Mouse (Mus musculus) hindbrain, embryonic 10.5 days (tissue): Measurements from ENCODE around the gene Dxo. TPM values are rescaled to one million over a fixed set of nuclear protein-coding genes. Genes with fewer than 3 reads are reported as not detected.
"Not testable (repeated sequence)": the region's sequence is repeated elsewhere in the genome, so short reads cannot be mapped to it uniquely, and the experiment has no call there.

Experiments
- DNase-seq: peaks from one replicate; pipeline ENCODE4 v3.0.0-alpha.2; 2017; ENCODE audit warnings: low spot score
- H3K27ac ChIP-seq: fragments of 300-500 bp; sonication (generic); 2 replicates; pipeline ENCODE4 v1.5.1; 2016; ENCODE audit warnings: mild to moderate bottlenecking, moderate library complexity
- H3K27me3 ChIP-seq: fragments of 300-500 bp; sonication (generic); 2 replicates; pipeline ENCODE4 v1.6.1; 2016; ENCODE audit warnings: mild to moderate bottlenecking; ENCODE audit not compliant: poor library complexity, insufficient read depth, severe bottlenecking
- H3K36me3 ChIP-seq: fragments of 300-500 bp; sonication (generic); 2 replicates; pipeline ENCODE4 v1.6.1; 2016; ENCODE audit warnings: mild to moderate bottlenecking, moderate library complexity
- H3K4me1 ChIP-seq: fragments of 300-500 bp; sonication (generic); replicated peaks from 2 replicates; pipeline ENCODE4 v1.6.1; 2016; ENCODE audit warnings: mild to moderate bottlenecking
- H3K4me3 ChIP-seq: fragments of 300-500 bp; sonication (generic); 2 replicates; pipeline ENCODE4 v1.5.1; 2016; ENCODE audit warnings: mild to moderate bottlenecking, moderate library complexity
- H3K9me3 ChIP-seq: fragments of 300-500 bp; sonication (generic); 2 replicates; pipeline ENCODE4 v1.6.1; 2016; ENCODE audit warnings: mild to moderate bottlenecking, moderate library complexity
- WGBS: fragments of 180-500 bp; shearing (Covaris S2); methylation state at CpG from one replicate; pipeline ENCODE4 v1.1.7; 2016; 5-methylcytosine and 5-hydroxymethylcytosine counted together
- polyA plus RNA-seq: library from polyadenylated mRNA; unstranded; fragments of >200 nt; fragmentation: Nextera tagmentation; extraction: Ambion mirVana; gene quantifications from 2 replicates; pipeline ENCODE4 v1.2.1, GENCODE M21; 2016

Dxo gene
- 83.2 and 83.7 TPM in 2 replicates for polyA plus RNA-seq

DNA sequence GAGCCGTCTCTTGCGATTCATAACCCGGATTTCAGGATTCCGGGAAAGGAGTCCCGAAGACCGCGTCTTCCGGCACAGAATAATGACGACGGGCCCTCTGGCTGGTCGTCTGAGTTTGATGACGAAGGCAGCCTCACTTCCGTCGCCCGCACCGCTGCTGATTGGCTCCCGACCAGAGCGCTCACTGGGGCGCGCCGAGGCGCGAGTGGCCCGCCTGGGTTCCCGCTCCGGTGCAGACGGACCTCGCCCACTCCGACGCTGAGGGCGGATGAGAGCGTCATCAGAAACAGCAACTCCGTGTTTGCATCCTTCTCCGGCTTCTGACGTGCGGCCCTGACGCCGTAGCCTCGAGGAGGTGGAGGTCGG is at the start of gene Dxo, which contains the start of gene Stk19:
Gene Dxo (plus strand): TSS at position 164 of the 366 bp plus-strand sequence.
Gene Stk19 (minus strand): TSS at position 90 of the 366 bp plus-strand sequence.
- peak; percentile 97 for DNase-seq
- Histone ChIP-seq H3K36me3 (peaks cover 68% of the 10 kb centered on the region), H3K27ac (peak within 1 kb of the TSS; percentile 87), H3K4me1 (peaks cover 32% of the 10 kb centered on the region), H3K9me3 (no peaks in the 10 kb centered on the region), H3K27me3 (no peaks in the 10 kb centered on the region), H3K4me3 (peak within 1 kb of the TSS; percentile 86)
- WGBS, result under 1% methylated on average over 40 of the region's 40 CpGs

DNA sequence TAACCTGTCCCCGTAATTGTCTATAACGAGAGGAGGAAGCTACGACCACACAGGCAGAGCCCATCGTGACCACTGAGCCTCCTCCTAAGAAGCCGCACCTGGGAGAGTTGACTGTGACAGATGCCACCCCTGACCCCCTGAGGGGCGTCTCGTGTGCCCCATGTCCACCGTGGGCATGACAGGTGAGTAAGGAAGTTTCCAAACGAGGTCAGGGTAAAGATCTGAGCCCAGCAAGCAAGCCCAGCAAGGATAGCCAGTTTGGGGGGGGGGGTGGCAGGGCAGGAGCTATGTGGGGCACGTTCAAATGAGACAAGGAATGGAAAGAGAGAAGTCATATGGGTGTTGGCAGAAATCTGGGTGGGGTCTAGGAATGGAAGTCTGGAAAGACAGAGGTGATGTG is 41.8 kb upstream of the Dxo start:
- no peaks in the 10 kb centered on the region for H3K4me1 ChIP-seq
- no peak overlapping the region for H3K27ac ChIP-seq
- no peaks in the 10 kb centered on the region for H3K27me3 ChIP-seq
- peaks cover 12% of the 10 kb centered on the region for H3K9me3 ChIP-seq
- 92% methylated on average over 10 of the region's 10 CpGs for WGBS
- DNase-seq, result no peak
- H3K4me3 ChIP-seq, result no peak overlapping the region
- H3K36me3 ChIP-seq, result no peaks in the 10 kb centered on the region

DNA sequence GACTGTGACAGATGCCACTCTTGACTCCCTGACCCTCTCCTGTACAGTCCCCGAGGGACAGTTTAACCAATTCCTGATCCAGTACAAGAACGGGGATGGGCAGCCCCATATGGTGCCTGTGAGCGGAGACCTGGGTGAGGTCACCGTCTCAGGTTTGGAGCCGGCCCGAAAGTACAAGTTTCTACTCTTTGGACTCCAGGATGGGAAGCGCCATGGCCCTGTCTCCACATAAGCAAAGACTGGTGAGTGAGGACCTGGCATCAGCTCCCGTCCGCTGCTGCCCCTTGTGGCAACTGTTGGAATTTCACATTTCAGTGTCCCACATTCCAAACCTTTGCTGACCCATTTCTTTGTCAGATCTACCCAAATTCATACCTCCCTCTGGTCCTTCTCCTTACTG is 41.2 kb upstream of the Dxo start:
- H3K27me3 ChIP-seq, result no peaks in the 10 kb centered on the region
- peaks cover 9% of the 10 kb centered on the region; the same call in 1 of the 2 replicates for H3K9me3 ChIP-seq
- H3K4me1 ChIP-seq, result no peaks in the 10 kb centered on the region
- H3K4me3 ChIP-seq, result no peak overlapping the region
- whole genome bisulfite sequencing, result 64% methylated on average over 9 of the region's 9 CpGs
- no peaks in the 10 kb centered on the region for H3K36me3 ChIP-seq
- no peak overlapping the region for H3K27ac ChIP-seq
- DNase-seq, result peak; percentile 27

DNA sequence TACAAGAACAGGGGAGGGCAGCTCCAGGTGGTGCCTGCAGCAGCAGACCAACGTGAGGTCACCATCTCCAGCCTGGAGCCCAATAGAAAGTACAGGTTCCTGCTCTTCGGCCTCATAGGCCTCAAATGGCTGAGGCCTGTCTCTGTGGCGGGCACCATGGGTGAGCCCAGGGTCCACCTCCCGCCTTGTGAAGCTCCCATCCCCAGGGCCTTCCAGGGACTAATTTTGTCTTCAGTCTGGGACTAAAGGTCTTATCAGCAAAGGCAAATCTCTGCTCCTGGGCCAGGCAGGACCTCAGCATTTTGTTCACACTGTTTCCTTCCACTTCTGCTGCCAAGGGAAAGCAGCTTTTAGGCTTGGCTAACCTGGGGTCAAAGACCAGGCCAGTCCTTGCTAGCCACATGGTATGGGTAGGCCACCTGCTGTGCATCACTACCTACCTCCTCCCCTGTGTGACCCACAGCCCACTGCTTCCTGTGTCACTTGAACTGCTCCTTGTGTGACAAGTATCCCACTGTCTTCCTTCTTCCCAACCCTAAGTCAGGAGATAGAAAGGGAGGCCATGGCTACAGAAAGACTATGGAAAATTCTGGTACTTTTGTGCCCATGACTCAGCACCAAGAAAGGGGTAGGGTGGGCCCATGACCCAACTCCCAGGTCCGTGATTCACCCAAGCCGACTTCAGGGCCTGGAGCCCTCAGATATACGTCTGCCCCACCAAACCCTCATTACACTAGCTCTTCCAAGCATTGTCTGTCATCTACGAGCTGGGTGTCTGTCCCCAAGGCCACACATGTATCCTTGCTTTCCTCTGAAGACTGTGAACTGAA is 40.3 kb upstream of the Dxo start:
- H3K4me3 ChIP-seq, result no peak overlapping the region
- H3K9me3 ChIP-seq, result peaks cover 9% of the 10 kb centered on the region; the same call in 1 of the 2 replicates
- H3K4me1 ChIP-seq, result no peaks in the 10 kb centered on the region
- DNase-seq, result no peak
- 86% methylated on average over 8 of the region's 8 CpGs for WGBS
- H3K27me3 ChIP-seq, result no peaks in the 10 kb centered on the region
- H3K27ac ChIP-seq, result no peak overlapping the region
- no peaks in the 10 kb centered on the region for H3K36me3 ChIP-seq

DNA sequence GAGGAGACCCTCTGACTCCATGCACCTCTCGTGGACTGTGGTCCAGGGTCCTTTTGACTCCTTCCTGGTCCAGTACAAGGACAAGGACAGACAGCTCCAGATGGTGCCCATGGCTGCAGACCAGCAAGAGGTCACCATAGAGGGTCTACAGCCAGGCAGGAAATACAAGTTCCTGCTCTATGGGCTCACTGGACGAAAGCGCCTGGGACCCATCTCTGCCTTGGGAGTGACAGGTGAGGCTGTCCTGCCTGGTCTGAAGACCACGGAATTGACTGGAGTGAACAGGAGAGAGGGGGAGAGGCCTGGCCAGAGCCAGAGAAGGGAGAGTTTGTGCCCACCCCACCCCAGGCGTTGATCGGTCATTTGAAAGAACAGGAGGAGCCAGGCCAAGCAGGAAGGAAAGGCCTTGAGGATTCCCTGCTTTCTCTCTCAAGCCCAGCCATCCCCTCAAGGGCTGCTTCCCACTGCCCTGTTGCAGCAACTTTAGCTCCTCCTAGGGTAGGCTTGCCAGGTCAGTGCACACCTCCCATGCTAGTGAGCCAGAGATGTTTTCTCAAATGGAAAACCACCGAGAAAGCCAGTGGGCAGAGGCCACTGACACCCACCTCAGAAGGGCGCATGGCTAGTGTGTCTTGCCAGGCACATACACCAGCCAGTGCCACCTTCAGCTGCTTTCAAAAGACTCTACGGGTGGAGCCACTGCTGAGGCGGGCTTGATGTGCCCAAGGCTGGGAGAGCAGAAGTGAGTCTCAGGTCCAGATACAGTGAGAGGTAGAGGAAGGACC is 39.4 kb upstream of the Dxo start:
- H3K4me1 ChIP-seq, H3K27ac ChIP-seq, DNase-seq, H3K27me3 ChIP-seq, H3K9me3 ChIP-seq, H3K36me3 ChIP-seq, H3K4me3 ChIP-seq: not testable (repeated sequence)
- WGBS, result 88% methylated on average over 10 of the region's 10 CpGs

DNA sequence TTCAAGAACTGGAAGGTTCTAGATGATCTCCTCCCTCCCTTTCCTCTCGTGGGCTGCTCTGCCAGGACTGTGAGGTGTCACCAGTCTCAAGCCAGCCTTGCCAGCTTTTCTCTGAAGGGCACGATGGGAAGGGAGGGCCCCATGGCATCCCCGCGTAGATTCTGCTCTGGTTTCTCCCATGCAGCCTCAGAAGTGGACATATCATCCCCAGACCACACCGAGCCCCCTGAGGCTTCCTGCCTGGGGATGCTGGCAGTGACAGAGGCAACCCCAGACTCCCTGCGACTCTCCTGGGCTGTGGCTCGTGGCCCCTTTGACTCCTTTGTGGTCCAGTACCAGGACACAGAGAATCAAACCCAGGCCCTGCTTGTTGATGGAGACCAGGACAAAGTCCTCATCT is 38.7 kb upstream of the Dxo start:
- H3K36me3 ChIP-seq, DNase-seq, H3K27ac ChIP-seq, H3K9me3 ChIP-seq, H3K4me3 ChIP-seq, H3K27me3 ChIP-seq, H3K4me1 ChIP-seq: not testable (repeated sequence)
- 87% methylated on average over 7 of the region's 7 CpGs for WGBS

DNA sequence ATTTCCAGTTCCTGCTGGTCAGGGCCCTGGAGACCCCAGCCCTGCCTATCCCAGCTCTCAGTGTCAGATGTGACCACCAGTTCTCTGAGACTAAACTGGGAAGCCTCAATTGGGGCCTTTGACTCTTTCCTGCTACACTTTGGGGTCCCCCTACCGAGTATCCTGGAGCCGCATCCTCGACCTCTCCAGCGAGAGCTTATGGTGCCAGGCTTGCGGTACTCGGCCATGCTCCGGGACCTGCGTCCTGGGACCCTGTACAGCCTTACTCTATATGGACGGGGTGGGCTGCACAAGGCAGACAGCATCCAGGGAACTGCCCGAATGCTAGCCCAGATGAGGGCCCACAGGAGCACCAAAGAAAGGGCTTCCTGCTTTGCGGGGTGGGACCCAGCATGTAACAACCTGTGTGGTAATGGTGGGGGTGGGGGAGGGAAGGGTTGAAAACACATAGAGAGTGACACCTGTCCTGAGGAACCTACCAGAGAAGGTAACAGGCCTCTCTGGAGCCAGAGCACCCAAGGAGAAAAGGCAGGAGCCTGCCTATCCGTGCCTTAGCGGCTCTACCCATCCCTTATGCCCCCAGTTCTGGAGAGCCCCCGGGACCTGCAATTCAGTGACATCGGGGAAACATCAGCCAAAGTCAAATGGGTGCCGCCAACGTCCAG is 37.8 kb upstream of the Dxo start:
- no peaks in the 10 kb centered on the region for H3K4me1 ChIP-seq

DNA sequence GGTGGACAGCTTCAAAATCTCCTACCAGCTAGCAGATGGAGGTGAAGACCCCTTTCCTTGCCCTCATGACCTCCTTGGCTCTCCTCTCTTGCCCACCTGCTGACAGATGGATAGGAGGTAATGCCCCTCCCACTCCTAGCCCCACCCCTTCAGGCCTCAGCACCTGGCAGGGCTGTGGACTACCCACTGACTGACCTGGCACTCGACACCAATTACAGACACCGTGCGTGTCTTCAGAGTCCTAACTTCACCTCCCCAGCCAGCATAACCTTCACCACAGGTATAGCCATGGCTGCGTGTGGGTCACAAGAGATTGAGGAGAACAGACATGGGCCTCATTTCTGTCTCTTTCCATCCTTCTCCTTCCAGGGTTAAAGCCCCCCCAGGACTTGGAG is 37.3 kb upstream of the Dxo start:
- H3K36me3 ChIP-seq, result no peaks in the 10 kb centered on the region
- peaks cover 3% of the 10 kb centered on the region; the same call in 1 of the 2 replicates for H3K9me3 ChIP-seq
- DNase-seq, result no peak
- H3K27me3 ChIP-seq, result no peaks in the 10 kb centered on the region
- H3K4me3 ChIP-seq, result no peak overlapping the region
- H3K4me1 ChIP-seq, result no peaks in the 10 kb centered on the region
- WGBS, result 86% methylated on average over 4 of the region's 4 CpGs
- no peak overlapping the region for H3K27ac ChIP-seq

More for the DNA sequence above, 37.8 kb upstream of the Dxo start:
- no peaks in the 10 kb centered on the region for H3K27me3 ChIP-seq
- H3K36me3 ChIP-seq, result no peaks in the 10 kb centered on the region
- no peak overlapping the region for H3K27ac ChIP-seq
- no peak overlapping the region for H3K4me3 ChIP-seq
- DNase-seq, result no peak
- 89% methylated on average over 17 of the region's 17 CpGs for WGBS
- H3K9me3 ChIP-seq, result 0 out of 2 replicates have a peak, but pooled peaks cover 3% of the 10 kb centered on the region

DNA sequence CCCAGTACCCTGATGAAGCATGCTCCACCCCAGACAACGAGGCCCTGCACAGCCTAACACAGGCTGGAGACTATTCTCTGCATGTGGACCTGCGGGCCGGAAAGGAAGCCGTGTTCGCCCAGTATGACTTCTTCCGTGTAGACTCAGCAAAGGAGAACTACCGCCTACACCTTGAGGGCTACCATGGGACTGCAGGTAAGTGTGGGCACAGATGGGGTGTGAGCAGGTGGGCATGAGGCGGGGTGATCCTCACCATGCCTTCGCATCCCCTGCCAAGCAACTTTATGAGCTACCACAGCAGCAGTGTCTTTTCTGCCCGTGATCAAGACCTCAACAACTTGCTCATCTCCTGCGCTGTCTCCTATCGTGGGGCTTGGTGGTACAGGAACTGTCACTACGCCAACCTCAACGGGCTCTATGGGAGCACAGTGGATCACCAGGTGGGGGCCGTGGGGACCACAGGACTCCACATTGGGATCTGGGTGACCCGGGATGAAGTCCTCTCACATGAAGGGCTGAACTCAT is 36.0 kb upstream of the Dxo start:
- not testable (repeated sequence) for H3K36me3 ChIP-seq, H3K4me3 ChIP-seq, DNase-seq, H3K9me3 ChIP-seq, H3K27me3 ChIP-seq, H3K27ac ChIP-seq, H3K4me1 ChIP-seq
- WGBS, result 94% methylated on average over 16 of the region's 16 CpGs

DNA sequence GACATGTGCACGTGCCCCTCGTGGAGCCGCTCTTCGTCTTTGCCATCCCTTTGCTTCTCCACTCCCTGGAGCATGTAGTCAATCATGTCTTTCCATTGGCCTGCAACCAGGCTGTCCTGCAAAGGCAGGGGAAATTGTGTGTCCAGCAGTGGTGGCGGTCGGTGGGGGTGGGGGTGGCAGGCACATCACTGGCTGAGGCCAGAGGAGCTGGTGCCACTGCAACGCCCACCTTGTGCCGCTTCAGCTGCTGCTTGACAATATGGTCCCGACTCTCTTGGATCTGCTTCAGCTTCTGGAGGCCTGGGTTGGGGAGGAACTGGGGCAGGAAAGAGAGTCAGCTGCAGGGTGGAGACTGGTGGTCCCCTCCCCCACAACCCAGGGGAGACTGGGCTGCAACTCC is 34.1 kb upstream of the Dxo start:
- not testable (repeated sequence) for H3K36me3 ChIP-seq, H3K27ac ChIP-seq, H3K27me3 ChIP-seq, H3K4me1 ChIP-seq, DNase-seq, H3K9me3 ChIP-seq, H3K4me3 ChIP-seq
- 90% methylated on average over 9 of the region's 9 CpGs for WGBS

DNA sequence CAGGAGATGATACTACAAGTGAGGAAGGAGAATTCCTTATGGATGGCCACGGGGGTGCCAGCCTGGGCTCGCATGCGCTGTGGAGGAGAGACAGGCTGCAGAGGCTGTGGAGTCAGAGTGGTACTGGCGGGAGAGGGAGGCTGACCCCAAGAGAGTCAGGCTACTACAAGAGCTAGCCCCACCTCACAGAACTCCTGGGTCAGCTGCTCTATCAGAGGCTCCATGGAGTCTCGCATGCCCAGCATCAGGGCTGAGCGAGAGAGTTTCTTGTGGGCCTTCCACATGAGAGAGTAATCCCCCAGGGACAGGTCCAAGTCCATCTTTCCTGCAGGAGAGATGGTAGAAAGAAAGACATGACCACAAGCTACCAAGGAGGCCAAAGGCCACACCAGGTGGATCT is 33.5 kb upstream of the Dxo start:
- not testable (repeated sequence) for H3K36me3 ChIP-seq, H3K4me3 ChIP-seq, H3K27ac ChIP-seq, DNase-seq, H3K4me1 ChIP-seq, H3K9me3 ChIP-seq, H3K27me3 ChIP-seq
- WGBS, result 88% methylated on average over 6 of the region's 6 CpGs

DNA sequence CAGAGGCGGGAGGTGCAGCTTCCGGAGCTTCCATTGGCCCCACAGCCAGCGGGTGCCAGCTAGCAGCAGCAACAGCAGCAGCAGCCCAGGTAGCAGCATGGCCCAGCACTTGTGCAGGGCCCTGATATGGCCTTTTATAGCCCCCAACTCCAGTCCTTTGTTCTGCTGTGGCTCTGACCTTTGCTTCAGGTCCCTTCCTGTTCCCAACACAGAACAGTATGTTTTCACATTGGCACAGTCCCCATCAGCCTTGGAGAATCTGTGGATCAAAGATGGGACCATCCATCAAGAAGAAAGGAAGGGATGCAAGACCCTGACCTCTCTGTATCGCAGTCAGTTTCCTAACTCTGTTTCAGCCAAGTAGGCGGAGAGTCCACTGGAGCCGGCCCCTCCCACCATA is 32.5 kb upstream of the Dxo start, which contains the start of gene Cyp21a1:
Gene Cyp21a1 (minus strand): TSS at position 261 of the 400 bp plus-strand sequence.
- H3K27me3 ChIP-seq, H3K36me3 ChIP-seq, DNase-seq, H3K27ac ChIP-seq, H3K9me3 ChIP-seq, H3K4me1 ChIP-seq, H3K4me3 ChIP-seq: not testable (repeated sequence)
- 91% methylated on average over 6 of the region's 6 CpGs for WGBS
